Mouse (Mus musculus) ovary, postnatal 10 days (tissue): ENCODE measurements at regions not wholly inside any gene's neighbourhood (a gene's known extent, or its start where the extent isn't known, plus 50 kb on each side); places are given as distances from the start of the nearest gene placed in this dataset.
A peak's percentile ranks its signal among the peaks of the same experiment; 100 is the strongest.

Experiments
- DNase-seq: peaks from one replicate; pipeline ENCODE4 v3.0.0; 2022; ENCODE audit warnings: low spot score

DNA sequence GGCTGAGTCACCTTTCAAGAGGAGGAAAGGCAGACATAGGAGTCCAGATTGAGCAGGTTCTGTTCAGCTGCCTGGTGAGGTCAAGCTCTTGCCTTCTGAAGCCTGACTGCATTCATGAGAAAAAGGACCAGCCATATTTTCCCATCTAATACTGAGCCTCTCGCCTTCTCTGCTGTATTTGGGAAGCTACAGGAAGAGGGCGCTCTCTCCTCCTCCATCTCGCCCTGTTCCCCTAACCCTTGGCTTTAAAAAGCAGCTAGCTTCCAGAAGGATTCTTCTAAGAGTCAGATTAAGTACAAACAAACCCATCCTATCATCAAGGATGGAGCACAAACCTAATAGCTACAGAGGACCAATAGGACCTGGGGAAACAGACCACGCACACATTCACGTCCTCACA is 98.3 kb downstream of the Foxb1 start:
- DNase-seq, result no peak

DNA sequence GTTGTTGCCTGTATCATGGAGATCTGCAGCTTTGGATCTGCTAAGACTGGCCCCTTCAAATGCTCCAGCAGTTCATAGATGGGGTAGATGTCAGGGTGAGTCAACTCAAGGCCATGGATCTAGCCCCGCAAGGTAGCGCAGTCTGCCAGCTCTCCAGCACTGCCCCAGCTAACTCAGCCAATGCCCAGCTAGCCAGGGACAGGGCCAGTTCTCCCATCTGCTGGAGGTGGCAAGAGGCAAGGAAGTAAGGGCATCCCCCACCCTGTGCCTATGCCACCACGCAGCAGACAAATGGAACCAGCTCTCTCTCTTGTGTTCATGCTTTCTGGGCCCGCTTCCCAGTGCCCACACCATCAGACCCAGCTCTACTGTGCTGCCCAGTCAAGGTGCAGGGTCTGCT is 102.5 kb downstream of the Foxb1 start:
- DNase-seq, result no peak

DNA sequence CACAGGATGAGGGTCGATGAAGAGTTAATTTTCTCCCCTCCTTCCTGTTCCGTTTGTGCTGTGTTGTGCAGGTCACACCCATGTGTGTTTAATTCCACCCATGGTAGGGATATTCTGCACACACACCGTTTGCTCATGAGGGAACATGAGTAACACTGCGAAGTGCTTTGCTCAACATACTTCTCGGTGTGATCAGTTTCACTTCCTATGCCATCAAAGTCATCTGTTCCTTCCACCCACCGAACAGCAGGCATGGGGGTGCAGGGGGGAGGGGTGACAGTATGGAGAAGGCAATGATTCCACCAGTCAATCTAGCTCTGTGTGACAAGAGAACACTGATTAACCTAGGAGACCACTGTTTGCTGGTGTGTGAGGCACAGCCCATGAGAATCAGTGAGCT is 104.7 kb downstream of the Foxb1 start:
- DNase-seq, result no peak

DNA sequence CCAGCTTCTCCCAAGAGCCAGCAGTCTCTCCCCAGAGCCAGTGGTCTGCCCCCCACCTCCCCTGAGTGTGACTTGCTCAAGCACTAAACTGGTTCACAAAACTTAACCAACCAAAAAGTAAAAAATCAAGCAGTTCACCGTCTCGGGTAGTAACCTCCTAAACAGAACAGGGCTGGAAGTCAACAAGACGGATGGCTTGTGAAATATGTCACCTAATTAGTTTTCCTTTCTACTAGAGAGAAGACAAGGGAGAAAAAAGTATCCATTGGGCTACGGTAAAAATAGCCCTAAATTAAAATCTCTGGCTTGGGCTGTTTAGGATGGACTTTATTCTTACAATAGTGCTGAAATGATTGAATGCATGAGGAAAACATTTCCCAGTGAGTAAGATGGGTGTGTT is 108.6 kb downstream of the Foxb1 start:
- DNase-seq, result no peak

DNA sequence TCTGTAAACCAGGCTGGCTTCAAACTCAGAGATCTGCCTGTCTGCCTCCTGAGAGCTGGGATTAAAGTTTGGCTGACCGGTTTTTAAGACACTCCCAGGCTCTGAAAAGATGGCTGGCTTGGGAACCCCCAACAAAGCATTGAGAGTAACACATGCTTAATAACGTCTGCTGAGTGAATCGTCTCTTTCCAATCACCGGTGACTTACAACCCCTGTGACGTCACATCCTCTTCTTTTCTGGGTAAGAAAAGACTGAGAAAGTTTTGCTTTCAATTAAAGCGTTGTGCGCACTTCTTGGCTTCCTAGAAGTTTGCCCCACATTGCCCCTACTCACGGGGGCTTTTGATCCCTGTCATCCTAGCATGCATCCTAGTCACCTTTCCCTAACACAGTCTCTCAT is 109.1 kb downstream of the Foxb1 start:
- no peak for DNase-seq

DNA sequence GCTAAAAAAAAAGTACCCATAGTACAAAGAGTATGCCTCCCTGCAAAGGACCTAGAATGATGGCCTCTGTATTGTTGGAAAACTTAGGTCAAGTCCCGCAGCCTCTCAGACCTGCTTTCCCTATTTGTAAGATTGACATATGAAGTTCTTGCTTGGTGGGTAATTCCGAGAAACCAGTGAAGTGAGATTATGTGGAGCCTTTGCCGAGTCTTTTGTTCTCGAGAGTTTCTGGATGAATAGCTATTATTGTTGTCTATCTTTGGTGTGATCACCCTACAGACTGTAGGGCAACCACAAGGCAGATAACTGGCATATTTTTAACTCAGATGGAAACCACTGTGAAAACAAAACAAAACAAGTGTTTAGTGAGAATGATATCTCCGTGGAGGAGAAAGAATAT is 118.1 kb downstream of the Foxb1 start:
- DNase-seq, result no peak

DNA sequence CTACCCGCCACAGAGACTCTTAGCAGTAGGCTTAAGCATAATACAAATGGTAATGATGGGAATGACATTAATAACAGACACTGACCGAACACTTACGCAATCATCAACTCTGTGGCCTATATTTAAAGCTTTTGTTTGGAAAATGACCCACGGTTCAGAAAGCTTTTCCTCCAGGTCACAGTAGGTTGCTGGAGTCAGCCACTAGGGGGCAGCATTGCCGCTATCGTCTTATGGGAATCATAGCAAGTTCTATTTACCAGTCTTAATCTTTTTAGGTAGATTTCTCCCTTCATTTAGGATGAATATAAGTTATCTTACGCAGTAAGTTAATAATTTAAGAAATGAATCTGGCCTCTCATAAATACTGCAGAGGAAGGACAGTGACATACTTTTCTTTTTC is 137.4 kb downstream of the Foxb1 start:
- DNase-seq, result peak; percentile 35

DNA sequence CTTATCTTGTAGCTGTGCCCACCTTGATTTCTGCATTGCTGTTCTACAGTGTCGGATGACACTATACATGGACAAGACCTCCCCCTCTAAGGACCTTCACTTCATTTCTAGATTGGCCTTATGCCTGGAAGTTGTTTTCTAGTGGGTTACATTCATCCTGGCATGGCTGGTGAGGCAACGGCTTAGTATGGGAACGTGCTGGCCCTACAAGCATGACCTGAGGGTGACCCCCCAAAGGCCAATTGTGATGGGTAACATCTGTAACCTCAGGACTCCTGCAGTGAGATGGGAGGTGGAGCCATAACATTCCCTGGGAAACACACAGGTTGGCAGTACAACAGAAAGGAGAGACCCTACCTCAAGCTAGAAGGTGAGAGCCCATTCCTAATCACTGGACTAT is 139.7 kb downstream of the Foxb1 start:
- no peak for DNase-seq

DNA sequence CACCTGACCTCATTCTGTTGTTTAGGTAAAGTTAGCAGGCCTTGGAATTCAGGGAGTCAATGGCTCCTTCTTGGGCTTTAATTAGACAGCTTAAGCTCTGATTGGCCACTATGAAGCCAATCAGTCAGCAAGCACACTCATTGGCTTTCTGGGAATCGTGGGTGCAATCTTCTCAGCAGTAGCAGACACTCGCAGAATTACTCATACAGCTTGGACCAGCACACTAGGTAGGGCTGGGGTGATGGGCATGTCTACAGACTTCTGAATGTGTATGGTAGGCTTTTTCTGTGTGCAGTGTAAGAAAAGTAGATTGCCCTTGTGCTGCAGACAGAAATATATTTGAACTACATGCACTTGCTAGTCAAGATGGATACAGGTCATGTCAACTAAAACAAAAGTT is 143.4 kb downstream of the Foxb1 start:
- no peak for DNase-seq

DNA sequence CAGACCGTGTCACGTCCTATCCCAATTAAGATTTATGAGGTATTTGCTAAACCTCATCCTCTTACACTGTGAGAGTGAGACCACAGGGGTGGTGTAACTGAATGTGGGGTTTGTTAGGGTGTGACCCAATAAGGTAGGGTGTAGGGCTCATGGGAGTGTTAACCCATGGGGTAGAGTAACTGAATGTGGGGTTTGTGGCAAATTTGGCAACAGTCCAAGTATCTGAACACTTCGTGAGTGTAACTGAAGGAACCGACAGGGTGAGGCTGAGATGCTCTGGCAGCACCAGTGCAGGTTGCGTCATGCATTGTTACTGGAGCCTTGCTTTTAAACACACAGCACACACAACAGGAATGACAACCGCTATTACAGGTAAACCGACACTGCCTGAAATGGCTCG is 144.1 kb downstream of the Anxa2 start:
- no peak for DNase-seq

DNA sequence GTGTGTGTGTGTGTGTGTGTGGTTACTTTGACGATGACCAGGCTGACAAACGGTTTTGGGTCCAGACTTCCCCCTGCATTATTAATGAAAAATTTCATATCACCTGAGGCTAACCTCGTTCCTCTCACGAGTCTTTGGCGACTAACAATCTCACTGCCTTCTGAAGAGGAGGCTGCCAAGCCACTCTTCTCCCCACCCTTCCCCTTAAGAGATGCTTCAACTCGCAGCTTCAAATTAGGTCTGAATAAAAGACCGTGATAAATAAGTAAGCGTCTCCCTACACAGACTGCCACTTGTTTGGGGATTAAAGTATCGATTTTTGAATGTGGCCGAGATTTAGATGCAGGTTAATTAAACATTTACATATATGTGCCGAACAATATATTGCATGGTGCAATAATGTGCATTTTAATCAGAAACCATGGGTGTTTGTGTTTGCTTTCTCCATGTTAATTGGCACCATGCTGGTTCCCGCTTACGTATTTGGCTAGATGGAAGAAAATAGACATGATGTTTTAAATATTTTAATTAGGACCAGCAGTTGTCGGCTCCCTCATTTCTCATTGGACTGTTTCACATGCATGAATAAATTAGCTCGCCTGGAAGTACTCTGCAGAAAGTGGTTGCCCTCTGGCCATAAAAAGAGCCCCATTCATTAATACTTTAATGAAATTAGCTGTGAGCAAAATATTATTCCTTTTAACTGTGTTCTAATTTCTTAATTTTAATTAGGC is 139.1 kb downstream of the Anxa2 start:
- no peak for DNase-seq

DNA sequence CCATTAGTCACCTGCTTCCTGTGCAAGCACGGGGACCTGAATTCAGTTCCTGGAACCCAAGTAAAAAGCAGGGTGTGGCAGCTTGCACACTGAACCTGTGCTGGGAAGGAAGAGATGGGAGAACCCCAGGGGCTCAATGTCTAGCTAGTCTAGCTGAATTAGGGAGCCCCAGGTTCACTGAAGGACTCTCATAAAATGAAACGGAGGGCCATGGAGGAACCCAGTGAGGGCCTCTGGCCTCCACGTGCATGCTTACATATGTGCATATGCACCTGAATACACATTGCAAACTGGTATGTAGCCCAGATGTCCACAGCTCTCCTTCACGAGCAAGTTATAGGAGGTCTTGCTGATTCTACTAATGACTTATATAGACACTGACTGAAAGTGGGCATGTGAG is 135.4 kb downstream of the Anxa2 start:
- DNase-seq, result no peak

DNA sequence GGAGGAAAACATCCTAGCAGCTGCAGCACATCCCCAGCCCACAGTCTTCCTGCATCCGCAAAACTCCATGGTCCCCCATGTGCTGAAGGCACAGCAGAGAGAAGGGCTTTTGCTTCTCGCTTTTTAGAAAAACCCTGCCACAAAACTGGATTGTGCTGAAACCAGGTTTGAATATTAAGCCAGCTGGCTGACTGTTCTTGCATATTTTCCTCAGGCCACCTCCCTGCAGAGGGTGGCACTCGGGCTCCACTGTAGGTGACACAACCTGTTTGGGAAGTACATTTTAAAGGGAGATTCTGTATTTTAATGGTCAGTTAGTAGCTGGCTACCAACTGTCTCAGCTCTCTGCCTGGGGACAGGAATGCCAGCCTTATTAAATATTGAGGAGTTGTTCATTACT is 133.7 kb downstream of the Anxa2 start:
- DNase-seq, result no peak

DNA sequence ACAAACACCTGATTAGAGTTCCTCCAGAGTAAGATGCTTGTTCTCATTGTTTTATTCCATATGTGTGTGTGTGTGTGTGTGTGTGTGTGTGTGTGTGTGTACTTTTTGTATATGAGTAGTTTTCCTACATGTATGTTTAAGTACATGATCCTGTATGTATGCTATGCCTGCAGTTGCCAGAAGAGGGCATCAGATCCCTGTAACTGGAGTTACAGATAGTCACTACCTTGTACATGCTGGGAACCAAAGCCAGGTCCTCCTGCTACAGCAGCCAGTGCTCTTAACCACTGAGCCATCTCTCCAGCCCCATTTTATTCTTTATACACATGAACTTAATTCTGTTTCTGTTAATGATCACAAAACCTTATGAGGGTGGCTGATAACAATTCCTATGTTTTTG is 127.8 kb downstream of the Anxa2 start:
- no peak for DNase-seq

DNA sequence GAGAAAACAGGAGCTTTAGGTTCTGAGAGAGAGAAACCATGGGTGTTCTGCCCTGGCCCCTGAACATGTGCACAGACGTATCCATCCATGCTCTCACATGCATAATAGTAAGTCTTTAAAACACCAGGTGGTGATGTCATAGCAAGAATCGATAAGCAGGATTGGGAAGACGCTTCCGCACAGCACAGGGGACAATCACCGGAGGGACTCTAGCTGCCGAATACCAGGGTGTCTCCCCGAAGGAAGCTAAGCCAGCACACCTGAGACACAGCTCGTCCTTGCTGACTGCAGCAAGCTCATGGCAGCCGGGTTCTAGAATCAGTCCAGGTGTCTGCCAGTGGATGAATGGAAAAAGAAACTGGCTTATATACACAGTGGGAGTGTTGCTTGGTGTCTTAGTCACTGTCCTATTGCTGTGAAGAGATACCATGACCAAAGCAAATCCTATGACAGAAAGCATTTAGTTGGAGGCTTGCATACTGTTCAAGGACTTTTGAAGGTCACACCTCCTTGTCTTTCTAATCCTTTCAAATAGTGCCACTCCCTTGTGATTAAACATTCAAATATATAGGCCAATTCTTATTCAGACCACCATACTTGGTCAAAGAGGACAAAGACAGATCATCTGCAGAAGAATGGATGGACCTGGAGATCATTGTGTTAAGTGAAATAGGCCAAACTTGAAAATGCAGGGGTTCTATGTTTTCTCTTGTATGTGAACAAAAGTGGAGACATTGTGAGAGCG is 124.4 kb downstream of the Anxa2 start:
- no peak for DNase-seq

DNA sequence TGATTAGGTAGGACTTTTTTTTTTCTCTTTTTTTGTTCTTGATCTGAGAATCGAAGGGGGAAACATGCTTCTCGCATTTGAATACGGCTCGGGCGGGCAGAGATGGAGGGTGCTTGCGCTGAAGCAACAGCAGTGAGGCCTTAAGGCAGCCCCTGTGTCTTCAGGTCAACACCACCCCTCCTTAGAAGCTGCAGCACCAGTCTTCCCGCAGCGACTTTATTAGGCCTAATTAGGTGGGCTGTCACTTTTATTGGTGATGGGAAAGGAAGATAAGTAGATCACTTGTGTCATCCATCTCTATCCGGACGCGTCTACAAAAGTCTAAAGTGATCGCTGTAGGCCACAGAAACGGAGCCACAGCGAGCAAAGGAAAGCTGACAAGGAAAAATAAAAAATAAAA is 122.0 kb downstream of the Anxa2 start:
- no peak for DNase-seq

DNA sequence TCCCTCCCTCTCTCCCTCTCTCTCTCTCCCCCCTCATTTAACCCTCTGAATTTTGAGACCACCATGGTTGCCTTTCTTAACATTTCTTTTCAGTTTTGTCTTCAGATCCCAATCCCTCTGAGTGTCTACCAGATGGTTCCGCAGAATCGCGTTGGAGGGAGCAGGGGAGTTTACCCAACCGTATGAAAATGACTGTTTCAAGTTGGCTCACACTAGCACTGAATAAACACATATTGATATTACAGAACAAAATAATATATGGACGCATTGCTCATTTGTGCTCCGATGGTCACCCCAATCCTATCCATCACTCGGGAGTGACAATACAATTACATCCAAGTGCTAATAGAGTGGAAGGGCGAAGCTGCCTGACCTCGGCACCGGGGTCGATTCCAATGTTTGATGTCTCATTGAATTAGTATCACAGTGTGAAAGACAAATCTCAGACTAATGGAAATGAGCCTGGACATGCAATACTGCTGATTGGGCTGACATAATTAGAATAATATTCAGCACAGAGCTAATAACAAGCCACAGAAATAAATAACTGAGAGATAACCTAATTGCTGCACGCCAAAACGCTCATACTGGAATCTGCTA is 115.3 kb downstream of the Anxa2 start:
- no peak for DNase-seq

DNA sequence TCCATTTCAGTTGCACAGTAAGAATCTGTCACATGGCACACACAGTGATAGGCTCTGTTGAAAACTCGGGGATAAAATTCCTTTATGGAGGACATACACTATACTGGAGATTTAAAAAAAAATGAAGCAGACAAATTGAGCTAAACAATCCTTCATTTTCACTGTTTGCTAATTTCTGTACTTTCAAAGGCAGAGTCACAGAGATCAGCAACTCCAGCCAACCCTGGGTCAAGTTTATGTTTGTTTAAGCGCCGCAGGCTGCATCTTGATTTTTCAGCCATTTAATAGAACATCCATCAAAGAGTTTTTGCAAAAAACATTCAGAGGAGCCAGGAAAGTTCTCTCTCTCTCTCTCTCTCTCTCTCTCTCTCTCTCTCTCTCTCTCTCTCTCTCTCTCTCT is 114.8 kb downstream of the Anxa2 start:
- no peak for DNase-seq

DNA sequence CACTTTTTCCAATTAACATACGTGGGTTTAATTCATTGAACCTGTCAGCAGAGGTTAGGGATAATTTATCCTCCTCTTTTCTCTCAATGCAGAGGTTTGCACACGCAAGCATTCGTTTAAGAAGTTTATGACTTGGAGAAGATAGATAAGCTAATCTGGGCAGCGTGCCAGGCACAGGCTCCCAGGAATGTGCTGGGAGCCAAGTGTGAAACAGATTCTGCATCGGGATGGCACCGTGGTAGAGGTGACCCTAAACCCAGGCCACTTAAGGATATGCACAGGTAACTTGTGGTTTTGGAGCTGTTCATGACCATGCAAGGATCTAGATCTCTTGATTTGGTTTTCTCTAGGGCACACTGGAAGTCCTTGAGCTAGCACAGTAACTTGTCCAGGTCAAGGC is 113.6 kb downstream of the Anxa2 start:
- no peak for DNase-seq

DNA sequence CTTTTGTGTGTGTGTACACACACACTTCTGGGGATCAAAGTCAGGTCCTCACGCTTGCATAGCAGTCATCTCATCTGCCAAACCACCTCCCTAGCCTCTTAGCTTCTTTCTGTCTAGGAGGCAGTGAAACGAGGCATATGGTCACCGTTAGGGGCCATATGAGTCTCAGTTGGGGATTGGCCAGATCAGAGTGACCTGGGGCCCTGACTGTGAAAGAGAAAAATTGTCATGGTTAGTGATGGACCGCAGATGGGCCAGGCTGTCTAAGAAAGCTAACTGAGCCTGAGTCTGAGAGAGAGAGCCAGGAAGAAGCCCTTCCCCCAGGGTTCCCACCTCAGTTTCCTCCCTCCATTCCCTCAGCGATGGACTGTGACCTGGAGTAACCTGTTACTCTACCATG is 89.8 kb downstream of the Anxa2 start:
- no peak for DNase-seq
